Mouse (Mus musculus) liver, embryonic 14.5 days (tissue): ENCODE results near the gene Zranb1. TPM values are rescaled to one million over a fixed set of nuclear protein-coding genes. Genes with fewer than 3 reads are reported as not detected.

ENCODE experiments used
- ATAC-seq: fragments of 200-750 bp; cut with Nextera tagmentation; 2 replicates; pipeline ENCODE4 v1.8.0; 2017; ENCODE audit warnings: moderate number of reproducible peaks, mild to moderate bottlenecking, moderate library complexity; ENCODE audit not compliant: insufficient read depth
- DNase-seq, 3 experiments: peaks; one replicate each; pipeline ENCODE4 v3.0.0-alpha.2; 2012 to 2013; ENCODE audit warnings: low read depth in 3 of 3, low spot score in 3 of 3
- H3K27ac ChIP-seq: fragments of 300-500 bp; sonication (generic); 2 replicates; pipeline ENCODE4 v1.5.1; 2014; ENCODE audit warnings: moderate library complexity, mild to moderate bottlenecking, control low read depth, inconsistent platforms
- H3K27me3 ChIP-seq: fragments of 300-500 bp; sonication (generic); 2 replicates; pipeline ENCODE4 v1.6.1; 2014; ENCODE audit warnings: mild to moderate bottlenecking, low read length, moderate library complexity; ENCODE audit not compliant: control insufficient read depth, insufficient read depth
- H3K36me3 ChIP-seq: fragments of 300-500 bp; sonication (generic); replicated peaks from 2 replicates; pipeline ENCODE4 v1.6.1; 2014; ENCODE audit warnings: low read depth; ENCODE audit not compliant: control insufficient read depth, insufficient read depth
- H3K4me1 ChIP-seq, 2 experiments: fragments of 200-500 bp in 1 of 2; fragments of 300-500 bp in 1 of 2; sonication (generic) in 1 of 2; replicated peaks; 2 replicates each; pipeline ENCODE4 v1.6.1; 2012 to 2014; ENCODE audit warnings: antibody characterized with exemption in 1 of 2, inconsistent platforms in 1 of 2, low read length in 1 of 2; ENCODE audit not compliant: control insufficient read depth in 2 of 2, insufficient read depth in 2 of 2
- H3K4me2 ChIP-seq: fragments of 300-500 bp; sonication (generic); 2 replicates; pipeline ENCODE4 v1.6.1; 2014; ENCODE audit warnings: low read depth, mild to moderate bottlenecking, control low read depth, moderate library complexity
- H3K4me3 ChIP-seq, 2 experiments: fragments of 200-500 bp in 1 of 2; fragments of 300-500 bp in 1 of 2; sonication (generic) in 1 of 2; 2 replicates each; pipeline ENCODE4 v1.5.1; 2012 to 2014; ENCODE audit warnings: low read depth in 2 of 2, low read length in 2 of 2, mild to moderate bottlenecking in 2 of 2, control low read depth in 1 of 2, inconsistent platforms in 1 of 2, moderate library complexity in 1 of 2; ENCODE audit not compliant: insufficient read depth in 1 of 2
- H3K9ac ChIP-seq: fragments of 300-500 bp; sonication (generic); replicated peaks from 2 replicates; pipeline ENCODE4 v1.6.1; 2014; ENCODE audit warnings: mild to moderate bottlenecking, control low read depth, moderate library complexity
- H3K9me3 ChIP-seq: fragments of 300-500 bp; sonication (generic); 2 replicates; pipeline ENCODE4 v1.6.1; 2016; ENCODE audit warnings: low read length, mixed read lengths; ENCODE audit not compliant: control insufficient read depth
- CTCF ChIP-seq: IDR thresholded peaks from 2 replicates; pipeline ENCODE4 v1.5.1; 2016; ENCODE audit warnings: antibody characterized with exemption, low read depth, control low read depth
- EP300 ChIP-seq: IDR thresholded peaks from 2 replicates; pipeline ENCODE4 v1.6.1; 2016; ENCODE audit warnings: antibody characterized with exemption, low read depth
- WGBS: fragments of 180-500 bp; shearing (Covaris S2); extraction: QIAGEN DNeasy Blood & Tissue Kit; methylation state at CpG from one replicate; pipeline ENCODE4 v1.1.7; 2014; ENCODE audit not compliant: insufficient replicate concordance; 5-methylcytosine and 5-hydroxymethylcytosine counted together
- polyA plus RNA-seq, 2 experiments: library from polyadenylated mRNA; depleted of rRNA in 1 of 2; stranded (reverse) in 1 of 2; unstranded in 1 of 2; fragments of >200 nt; fragmentation: Nextera tagmentation in 1 of 2; extraction: Ambion mirVana in 1 of 2; gene quantifications; 2 replicates each; pipeline versions ENCODE4 v1.2.1 to v1.2.3; 2012 to 2014

The Zranb1 gene
- polyA plus RNA-seq (2012; rRNA removed), result 3.8 and 6.0 TPM in 2 replicates
- polyA plus RNA-seq (2014; fragmentation: Nextera tagmentation; extraction: Ambion mirVana), result 7.5 and 7.6 TPM in 2 replicates

GRCm38 (mm10) chr7:132930850-132931559 lies at the start of gene Zranb1:
Gene Zranb1 (plus strand): TSS chr7:132931142.
- peak within 1 kb of the TSS; percentile 75 for H3K4me2 ChIP-seq
- DNase-seq, result peak; percentile 95 to 96 (median 95)
- no peaks in the 10 kb centered on the region for H3K36me3 ChIP-seq
- peaks cover 3 to 9% of the 10 kb centered on the region in 2 experiments for H3K4me1 ChIP-seq
- WGBS, result under 1% methylated on average over 92 of the region's 93 CpGs
- H3K4me3 ChIP-seq, result peak within 1 kb of the TSS; percentile 81 to 92
- no peaks in the 10 kb centered on the region for H3K9me3 ChIP-seq
- TF ChIP-seq EP300, result no peak
- no peak for TF ChIP-seq CTCF
- H3K27ac ChIP-seq, result peak within 1 kb of the TSS; percentile 86
- ATAC-seq, result peak; percentile 97
- no peaks in the 10 kb centered on the region for H3K27me3 ChIP-seq
- H3K9ac ChIP-seq, result peak within 1 kb of the TSS; percentile 88

GRCm38 (mm10) chr7:132882343-132882742 lies 48.6 kb upstream of the Zranb1 start:
- 57% methylated on average over 2 of the region's 2 CpGs for WGBS
- Histone ChIP-seq H3K27me3 (no peaks in the 10 kb centered on the region), H3K4me1 (no peaks in the 10 kb centered on the region; a peak in 2 of 4 replicates), H3K9me3 (no peaks in the 10 kb centered on the region), H3K36me3 (peaks cover 34% of the 10 kb centered on the region), H3K4me3 (no peak overlapping the region), H3K4me2 (no peak overlapping the region), H3K9ac (no peak overlapping the region), H3K27ac (no peak overlapping the region)
- TF ChIP-seq EP300, result no peak
- peak; percentile 48; the same call in 1 of the 2 replicates for TF ChIP-seq CTCF
- DNase-seq (no peak), ATAC-seq (no peak)

DNA sequence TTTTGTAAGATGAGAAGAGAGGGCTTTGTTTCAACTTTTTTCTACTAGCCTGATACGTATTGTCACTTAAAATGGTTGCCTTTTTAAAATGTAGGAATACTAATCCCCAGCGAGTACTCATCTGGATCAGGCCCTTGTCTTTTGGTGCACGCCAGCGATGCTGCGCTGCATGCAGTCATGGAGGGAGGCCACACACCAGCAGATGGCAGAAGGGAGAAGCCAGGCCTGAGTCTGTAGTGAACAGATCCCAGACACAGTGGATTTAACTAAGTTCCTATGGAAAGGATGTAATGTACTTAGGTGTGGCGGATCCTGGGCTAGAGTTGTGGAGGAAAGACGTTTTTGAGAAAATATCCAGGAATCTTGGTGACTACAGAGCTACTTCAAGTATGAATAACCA lies 46.9 kb upstream of the Zranb1 start:
- no peaks in the 10 kb centered on the region; a peak in 2 of 4 replicates for H3K4me1 ChIP-seq
- ATAC-seq, result no peak
- no peak overlapping the region for H3K27ac ChIP-seq
- H3K9ac ChIP-seq, result no peak overlapping the region
- peak; percentile 34 for TF ChIP-seq CTCF
- no peak for TF ChIP-seq EP300
- H3K27me3 ChIP-seq, result no peaks in the 10 kb centered on the region
- DNase-seq, result no peak
- no peak overlapping the region for H3K4me3 ChIP-seq
- H3K4me2 ChIP-seq, result no peak overlapping the region
- H3K36me3 ChIP-seq, result peaks cover 26% of the 10 kb centered on the region
- H3K9me3 ChIP-seq, result no peaks in the 10 kb centered on the region
- 87% methylated on average over 7 of the region's 7 CpGs for WGBS

- Histone ChIP-seq H3K4me1 (no peaks in the 10 kb centered on the region; a peak in 2 of 4 replicates), H3K9ac (no peak overlapping the region), H3K27me3 (no peaks in the 10 kb centered on the region), H3K36me3 (peaks cover 11% of the 10 kb centered on the region), H3K4me3 (no peak overlapping the region), H3K9me3 (no peaks in the 10 kb centered on the region), H3K4me2 (no peak overlapping the region), H3K27ac (no peak overlapping the region)
- no peak for ATAC-seq
- DNase-seq, result no peak
- TF ChIP-seq EP300 (no peak), CTCF (no peak)
- 57% methylated on average over 7 of the region's 7 CpGs for WGBS
Observed at GRCm38 (mm10) chr7:132887019-132887804, 43.7 kb upstream of the Zranb1 start.

GRCm38 (mm10) chr7:132888052-132888451 lies 42.9 kb upstream of the Zranb1 start:
- Histone ChIP-seq H3K27me3 (no peaks in the 10 kb centered on the region), H3K4me3 (no peak overlapping the region), H3K27ac (no peak overlapping the region), H3K4me1 (no peaks in the 10 kb centered on the region; a peak in 2 of 4 replicates), H3K36me3 (peaks cover 8% of the 10 kb centered on the region), H3K4me2 (no peak overlapping the region), H3K9me3 (no peaks in the 10 kb centered on the region), H3K9ac (no peak overlapping the region)
- WGBS, result 24% methylated on average over 3 of the region's 3 CpGs
- DNase-seq (no peak), ATAC-seq (no peak)
- no peak for TF ChIP-seq CTCF
